In genomic region chr2:178614761-178615160, GRCm38 (mm10) we compare ENCODE assay signal across 30 mouse cellular contexts.
DNase-seq lines count a peak whose midpoint lies in the region; ATAC-seq and TF ChIP-seq lines count a peak whose summit lies in the region.
"Had no signal": no experiment of that assay in that cellular context is flagged by ENCODE, and none has a peak within 500 bp of the region (broad histone marks: within the 10 kb centered on the region; RNA-seq: fewer than 3 reads in every experiment).

No protein-coding gene starts in this region.

- no peaks in the 10 kb centered on the region for H3K9me3 ChIP-seq in midbrain, embryonic 11.5 days (ENCODE audit: control insufficient read depth, low read length)
- no peaks in the 10 kb centered on the region for H3K9me3 ChIP-seq in midbrain, postnatal 0 days (ENCODE audit: low read length)
- H3K9me3 ChIP-seq in liver, postnatal 0 days (ENCODE audit: low read length), result no peaks in the 10 kb centered on the region
- no peaks in the 10 kb centered on the region for H3K9me3 ChIP-seq in midbrain, embryonic 15.5 days
- H3K9me3 ChIP-seq: forebrain, embryonic 13.5 days; heart, embryonic 10.5 days; heart, embryonic 15.5 days; hindbrain, embryonic 13.5 days; lung, embryonic 15.5 days had no signal

- no peak overlapping the region for H3K4me2 ChIP-seq in midbrain, embryonic 11.5 days
- H3K4me2 ChIP-seq in midbrain, postnatal 0 days (ENCODE audit: low read depth, low read length, poor library complexity, severe bottlenecking), result no peak overlapping the region
- no peak overlapping the region for H3K4me2 ChIP-seq in liver, postnatal 0 days (ENCODE audit: low read depth, low read length)
- H3K4me2 ChIP-seq in midbrain, embryonic 15.5 days, result no peak overlapping the region
- H3K4me2 ChIP-seq: forebrain, embryonic 13.5 days; heart, embryonic 15.5 days; hindbrain, embryonic 13.5 days; lung, embryonic 15.5 days had no signal

- WGBS in midbrain, embryonic 11.5 days, result 40% methylated on average over 7 of the region's 7 CpGs
- 22% methylated on average over 7 of the region's 7 CpGs for WGBS in midbrain, postnatal 0 days
- WGBS in liver, postnatal 0 days (ENCODE audit: insufficient replicate concordance), result 33% methylated on average over 7 of the region's 7 CpGs
- 21% methylated on average over 7 of the region's 7 CpGs for WGBS in midbrain, embryonic 15.5 days
- WGBS in kidney, adult 2 months, result 78% methylated on average over 7 of the region's 7 CpGs

- H3K4me1 ChIP-seq in midbrain, embryonic 11.5 days (ENCODE audit: control insufficient read depth, insufficient read depth, low read length), result no peaks in the 10 kb centered on the region
- H3K4me1 ChIP-seq in midbrain, postnatal 0 days (ENCODE audit: insufficient read depth, low read length), result no peaks in the 10 kb centered on the region
- H3K4me1 ChIP-seq in liver, postnatal 0 days (ENCODE audit: insufficient read depth), result peaks cover 11% of the 10 kb centered on the region
- no peaks in the 10 kb centered on the region; the same call in 1 of the 2 replicates for H3K4me1 ChIP-seq in midbrain, embryonic 15.5 days
- peaks cover 12% of the 10 kb centered on the region for H3K4me1 ChIP-seq in kidney, adult 2 months (ENCODE audit: control insufficient read depth, insufficient read depth, low read length)
- H3K4me1 ChIP-seq: heart, embryonic 15.5 days; lung, embryonic 15.5 days had no signal

- no peak for TF ChIP-seq CTCF in midbrain, postnatal 0 days (IDR thresholded peaks at IDR 0.05)
- TF ChIP-seq CTCF in liver, postnatal 0 days (IDR thresholded peaks at IDR 0.05; ENCODE audit: low read depth), result no peak
- no peak for TF ChIP-seq CTCF in kidney, adult 2 months (conservative IDR thresholded peaks at IDR 0.05; ENCODE audit: insufficient read depth, insufficient read length, low read depth, low read length)

- no peaks in the 10 kb centered on the region for H3K36me3 ChIP-seq in midbrain, embryonic 11.5 days (ENCODE audit: control insufficient read depth, insufficient read depth, low read length)
- H3K36me3 ChIP-seq in midbrain, postnatal 0 days (ENCODE audit: insufficient read depth, low read length), result no peaks in the 10 kb centered on the region
- no peaks in the 10 kb centered on the region for H3K36me3 ChIP-seq in liver, postnatal 0 days (replicated peaks; ENCODE audit: insufficient read depth, low read length)
- H3K36me3 ChIP-seq in midbrain, embryonic 15.5 days (replicated peaks), result no peaks in the 10 kb centered on the region
- no peaks in the 10 kb centered on the region for H3K36me3 ChIP-seq in kidney, adult 2 months (ENCODE audit: control insufficient read depth, insufficient read depth, low read length)
- H3K36me3 ChIP-seq: heart, embryonic 10.5 days; heart, embryonic 15.5 days; hindbrain, embryonic 13.5 days; lung, embryonic 15.5 days had no signal

- H3K4me3 ChIP-seq in midbrain, embryonic 11.5 days (ENCODE audit: low read depth, low read length), result no peak overlapping the region
- no peak overlapping the region for H3K4me3 ChIP-seq in midbrain, postnatal 0 days (ENCODE audit: low read depth, low read length)
- no peak overlapping the region for H3K4me3 ChIP-seq in liver, postnatal 0 days (ENCODE audit: low read depth, low read length)
- H3K4me3 ChIP-seq in midbrain, embryonic 15.5 days, result no peak overlapping the region
- H3K4me3 ChIP-seq in kidney, adult 2 months (ENCODE audit: insufficient read depth, low read depth, low read length), result no peak overlapping the region
- H3K4me3 ChIP-seq: erythroblast, embryonic 14.5 days; forebrain, embryonic 13.5 days; heart, embryonic 10.5 days; heart, embryonic 15.5 days; hindbrain, embryonic 13.5 days; lung, embryonic 15.5 days; megakaryocyte, embryonic 14.5 days had no signal

- peak; percentile 56; the same call in 1 of the 2 replicates for ATAC-seq in midbrain, embryonic 11.5 days (ENCODE audit: low FRiP score)
- no peak for ATAC-seq in midbrain, postnatal 0 days (ENCODE audit: low FRiP score)
- ATAC-seq in common myeloid progenitor, adult 5-6 weeks (replicated peaks; ENCODE audit: low read depth, poor library complexity, severe bottlenecking), result peak; percentile 86
- peak; percentile 28 for ATAC-seq in liver, postnatal 0 days
- 0 out of 2 replicates have a peak, but pooled peaks have one; percentile 11 for ATAC-seq in midbrain, embryonic 15.5 days (replicated peaks)
- ATAC-seq: CD4-positive, CD25-positive, alpha-beta regulatory T cell, adult 4 months; forebrain, embryonic 13.5 days; intestine, embryonic 16.5 days had no signal

- no peak for TF ChIP-seq POLR2A in kidney, adult 2 months (IDR thresholded peaks at IDR 0.05; ENCODE audit: low read depth, low read length)

- H3K9ac ChIP-seq in midbrain, embryonic 11.5 days (ENCODE audit: low read length), result no peak overlapping the region
- no peak overlapping the region for H3K9ac ChIP-seq in midbrain, postnatal 0 days (replicated peaks; ENCODE audit: low read length, poor library complexity, severe bottlenecking)
- no peak overlapping the region for H3K9ac ChIP-seq in liver, postnatal 0 days (replicated peaks)
- H3K9ac ChIP-seq in midbrain, embryonic 15.5 days, result no peak overlapping the region
- H3K9ac ChIP-seq: forebrain, embryonic 13.5 days; heart, embryonic 15.5 days; hindbrain, embryonic 13.5 days; lung, embryonic 15.5 days had no signal

- peak; percentile 46 for TF ChIP-seq EP300 in liver, postnatal 0 days (IDR thresholded peaks at IDR 0.05; ENCODE audit: low read depth)

- no peaks in the 10 kb centered on the region for H3K27me3 ChIP-seq in midbrain, embryonic 11.5 days (ENCODE audit: control insufficient read depth, insufficient read depth, low read length)
- no peaks in the 10 kb centered on the region for H3K27me3 ChIP-seq in midbrain, postnatal 0 days (ENCODE audit: insufficient read depth, low read length)
- H3K27me3 ChIP-seq in liver, postnatal 0 days (ENCODE audit: insufficient read depth, low read length), result no peaks in the 10 kb centered on the region
- H3K27me3 ChIP-seq in midbrain, embryonic 15.5 days (replicated peaks), result no peaks in the 10 kb centered on the region
- H3K27me3 ChIP-seq in kidney, adult 2 months (replicated peaks; ENCODE audit: control insufficient read depth, insufficient read depth, low read length), result no peaks in the 10 kb centered on the region
- H3K27me3 ChIP-seq: forebrain, embryonic 13.5 days; hindbrain, embryonic 13.5 days; megakaryocyte, embryonic 14.5 days had no signal

- H3K27ac ChIP-seq in midbrain, embryonic 11.5 days (ENCODE audit: low read depth, low read length), result no peak overlapping the region
- no peak overlapping the region for H3K27ac ChIP-seq in midbrain, postnatal 0 days (ENCODE audit: low read depth, low read length)
- H3K27ac ChIP-seq in liver, postnatal 0 days (ENCODE audit: low read depth), result no peak overlapping the region
- no peak overlapping the region for H3K27ac ChIP-seq in midbrain, embryonic 15.5 days
- no peak overlapping the region for H3K27ac ChIP-seq in kidney, adult 2 months (ENCODE audit: insufficient read depth, low read depth, low read length)
- H3K27ac ChIP-seq: forebrain, embryonic 13.5 days; heart, embryonic 10.5 days; heart, embryonic 15.5 days; hindbrain, embryonic 13.5 days; lung, embryonic 15.5 days; stomach, postnatal 0 days had no signal

- DNase-seq in midbrain, embryonic 11.5 days (ENCODE audit: low spot score, missing footprints), result peak; percentile 66
- DNase-seq in midbrain, postnatal 0 days (ENCODE audit: low spot score), result no peak
- no peak for DNase-seq in liver, postnatal 0 days
- no peak for DNase-seq in retina, embryonic 14.5 days (ENCODE audit: low spot score)
- no peak for DNase-seq in kidney, adult 2 months
- DNase-seq in right cerebral cortex, postnatal 14 days, result no peak
- DNase-seq: adrenal gland, postnatal 36 days; cerebellum, adult 11-12 months; cerebellum, adult 9-11 months; gastrocnemius, postnatal 14 days; heart, adult 11 months; kidney, adult 9 months; kidney, postnatal 10 days; lung, postnatal 36 days; right cerebral cortex, adult 18-20 months; right cerebral cortex, postnatal 4 days; thymus, adult 2 months; thymus, postnatal 4 days had no signal
